Mouse (Mus musculus) E14TG2a.4 (cell line): ENCODE results near the gene Sbk2.
"Not testable (repeated sequence)": the region's sequence is repeated elsewhere in the genome, so short reads cannot be mapped to it uniquely, and the experiment has no call there.

Experiments
- H3K27me3 ChIP-seq: 2 replicates; pipeline ENCODE4 v1.6.1; 2014; ENCODE audit warnings: low read length, control low read depth; ENCODE audit not compliant: insufficient read depth
- H3K36me3 ChIP-seq: 2 replicates; pipeline ENCODE4 v1.6.1; 2014; ENCODE audit warnings: low read length, control low read depth; ENCODE audit not compliant: insufficient read depth
- H3K4me1 ChIP-seq: replicated peaks from 2 replicates; pipeline ENCODE4 v1.6.1; 2014; ENCODE audit warnings: low read depth, low read length, control low read depth
- H3K4me3 ChIP-seq: replicated peaks from 2 replicates; pipeline ENCODE4 v1.5.1; 2014; ENCODE audit warnings: mild to moderate bottlenecking, low read length
- H3K9me3 ChIP-seq: 2 replicates; pipeline ENCODE4 v1.6.1; 2014; ENCODE audit warnings: low read length, control low read depth
- CTCF ChIP-seq: conservative IDR thresholded peaks from 2 replicates; pipeline ENCODE4 v1.5.1; 2014; ENCODE audit warnings: low read length
- NANOG ChIP-seq: IDR thresholded peaks from 2 replicates; pipeline ENCODE4 v1.6.1; 2014; ENCODE audit warnings: borderline replicate concordance, low read length, mixed read lengths
- POU5F1 ChIP-seq: IDR thresholded peaks from 2 replicates; pipeline ENCODE4 v1.6.1; 2014; ENCODE audit warnings: low read length, borderline replicate concordance

Sbk2 gene

GRCm38 (mm10) chr7:4964272-4964671 is at the start of gene Sbk2:
TSS of gene Sbk2 (minus strand) at chr7:4964406.
- H3K4me3 ChIP-seq: peak within 1 kb of the TSS; percentile 17; the same call in 1 of the 2 replicates
- H3K9me3 ChIP-seq: no peaks in the 10 kb centered on the region
- TF ChIP-seq NANOG (no peak), CTCF (peak; percentile 60)
- H3K27me3 ChIP-seq: peaks cover 20% of the 10 kb centered on the region
- H3K4me1 ChIP-seq: peaks cover 21% of the 10 kb centered on the region
- no peaks in the 10 kb centered on the region for H3K36me3 ChIP-seq

DNA sequence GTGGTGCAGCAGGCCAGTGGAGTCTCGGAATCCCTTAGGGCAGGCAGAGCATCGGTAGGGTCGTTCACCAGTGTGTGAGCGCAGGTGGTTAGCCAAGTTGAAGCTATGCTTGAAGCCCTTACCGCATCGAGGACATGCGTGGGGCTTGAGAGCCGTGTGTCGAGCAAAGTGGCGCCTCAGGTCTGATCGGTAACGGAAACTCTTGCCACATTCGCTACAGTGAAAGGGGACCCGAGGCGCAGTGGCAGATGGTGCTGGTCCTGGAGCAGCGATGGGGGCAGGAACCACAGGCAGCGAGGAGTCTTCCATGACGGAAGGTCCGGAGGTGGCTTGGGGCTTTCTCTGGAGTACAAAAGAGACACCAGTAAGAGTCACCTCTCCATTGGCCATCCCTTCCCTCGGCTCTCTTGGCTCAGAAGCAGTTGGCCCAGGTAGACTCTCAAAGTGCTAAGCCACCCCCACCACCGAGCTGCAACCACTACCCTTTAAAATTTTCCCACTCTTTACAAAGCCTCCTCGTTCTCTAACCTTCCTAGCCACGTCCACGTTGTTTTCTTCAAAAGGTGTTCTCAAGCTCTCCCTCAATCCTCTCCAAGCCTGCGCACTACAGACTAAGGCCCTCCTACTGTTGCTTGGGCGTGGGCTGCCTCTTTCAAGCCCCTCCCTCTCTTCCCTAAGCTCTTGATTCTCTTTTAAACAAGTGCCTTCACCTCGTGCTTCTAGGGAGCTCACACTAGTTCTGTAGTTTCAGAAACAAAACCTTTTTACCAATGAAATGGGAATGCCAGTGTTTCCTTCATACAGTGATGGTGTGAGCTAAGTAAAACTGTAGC is 48.7 kb upstream of the Sbk2 start:
- no peaks in the 10 kb centered on the region for H3K27me3 ChIP-seq
- no peak for TF ChIP-seq CTCF
- TF ChIP-seq NANOG: no peak
- no peak for TF ChIP-seq POU5F1
- H3K36me3 ChIP-seq: peaks cover 49% of the 10 kb centered on the region
- peaks cover 67% of the 10 kb centered on the region for H3K4me1 ChIP-seq
- H3K4me3 ChIP-seq: peak overlapping the region; percentile 88
- H3K9me3 ChIP-seq: peaks cover 5% of the 10 kb centered on the region

- TF ChIP-seq NANOG (no peak), CTCF (peak; percentile 58), POU5F1 (no peak)
- Histone ChIP-seq H3K4me1 (peaks cover 67% of the 10 kb centered on the region), H3K36me3 (peaks cover 71% of the 10 kb centered on the region), H3K27me3 (peaks cover 4% of the 10 kb centered on the region; the same call in 1 of the 2 replicates), H3K4me3 (peak overlapping the region; percentile 79), H3K9me3 (peaks cover 10% of the 10 kb centered on the region; the same call in 1 of the 2 replicates)
These were observed 44.0 kb upstream of the Sbk2 start for GRCm38 (mm10) chr7:5008229-5008628.

- peaks cover 23% of the 10 kb centered on the region for H3K9me3 ChIP-seq
- H3K4me1 ChIP-seq: peaks cover 28% of the 10 kb centered on the region
- H3K4me3 ChIP-seq: not testable (repeated sequence)
- peaks cover 13% of the 10 kb centered on the region; the same call in 1 of the 2 replicates for H3K27me3 ChIP-seq
- peaks cover 22% of the 10 kb centered on the region for H3K36me3 ChIP-seq
These were observed 38.7 kb upstream of the Sbk2 start for GRCm38 (mm10) chr7:5002876-5003275.

DNA sequence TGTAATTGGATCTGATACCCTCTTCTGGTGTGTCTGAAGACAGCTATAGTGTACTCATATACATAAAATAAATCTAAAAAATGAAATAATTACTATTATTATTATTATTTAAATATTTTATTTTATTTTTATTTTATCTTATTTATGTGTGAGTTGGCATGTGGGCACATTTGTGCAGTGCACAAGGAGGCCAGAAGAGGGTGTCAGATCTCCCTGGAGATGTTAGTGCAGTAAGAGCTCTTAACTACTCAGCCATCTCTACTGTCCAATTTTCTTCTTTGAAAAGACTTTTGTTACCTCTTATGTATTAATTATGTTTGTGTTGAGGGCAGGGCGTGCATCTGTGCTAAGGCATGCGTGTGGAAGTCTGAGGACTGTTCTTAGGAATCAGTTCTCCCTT is 35.7 kb upstream of the Sbk2 start:
- Histone ChIP-seq H3K4me3 (no peak overlapping the region), H3K27me3 (peaks cover 25% of the 10 kb centered on the region), H3K9me3 (peaks cover 23% of the 10 kb centered on the region), H3K4me1 (peaks cover 27% of the 10 kb centered on the region), H3K36me3 (no peaks in the 10 kb centered on the region)
- no peak for TF ChIP-seq NANOG
- TF ChIP-seq CTCF: peak; percentile 46
- TF ChIP-seq POU5F1: no peak

- Histone ChIP-seq H3K27me3 (peaks cover 46% of the 10 kb centered on the region), H3K4me1 (peaks cover 48% of the 10 kb centered on the region), H3K9me3 (peaks cover under 1% of the 10 kb centered on the region), H3K36me3 (no peaks in the 10 kb centered on the region), H3K4me3 (no peak overlapping the region)
- TF ChIP-seq NANOG (no peak), POU5F1 (no peak), CTCF (no peak)
These were observed 32.7 kb upstream of the Sbk2 start for GRCm38 (mm10) chr7:4996934-4997333.

DNA sequence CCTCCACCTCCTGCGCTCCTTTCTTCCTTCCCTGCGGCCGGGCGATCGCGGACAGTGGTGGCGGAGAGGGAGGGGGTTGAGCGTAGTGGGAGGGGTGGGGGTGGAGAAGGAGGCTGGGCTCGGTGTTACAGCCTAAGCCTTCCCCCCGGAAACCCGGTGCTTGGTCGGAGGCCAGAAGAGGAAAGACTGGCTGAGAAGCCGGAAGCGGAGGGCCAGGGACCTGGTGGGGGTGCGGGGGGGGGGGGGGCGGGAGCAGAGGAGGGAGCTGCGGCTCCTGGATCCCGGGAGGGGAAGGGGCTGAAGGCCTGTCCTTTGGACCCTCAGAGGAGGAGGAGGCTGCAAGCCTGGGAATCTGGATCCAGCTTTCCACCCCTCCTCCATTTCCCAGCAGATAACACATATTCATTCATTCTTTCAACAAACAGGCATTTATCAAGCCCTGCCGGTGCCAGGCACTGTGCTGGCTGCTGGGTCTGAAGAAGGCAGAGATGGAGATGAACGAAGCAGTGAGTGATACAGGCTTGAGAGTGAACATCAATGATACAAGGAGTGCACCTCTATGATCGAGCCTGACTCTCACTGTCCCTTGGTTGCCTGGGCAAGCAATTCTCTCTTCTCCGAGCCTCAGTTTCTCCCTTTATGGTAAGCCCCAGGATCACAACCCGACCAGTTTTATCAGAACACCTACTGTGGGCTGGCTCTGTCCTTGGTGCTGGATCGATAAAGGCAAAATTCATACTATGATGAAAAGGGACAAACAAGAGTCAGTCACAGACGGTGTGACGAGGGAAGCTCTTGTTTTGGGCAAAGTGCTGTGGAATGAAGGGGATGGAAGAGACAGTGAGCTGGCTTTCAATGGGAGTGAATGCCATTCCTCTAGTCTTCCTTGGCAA is 32.0 kb upstream of the Sbk2 start, which contains the start of gene Zfp579:
Gene Zfp579 (minus strand): TSS at position 156 of the 893 bp plus-strand sequence.
- TF ChIP-seq POU5F1 (no peak), CTCF (no peak), NANOG (no peak)
- peaks cover 51% of the 10 kb centered on the region for H3K27me3 ChIP-seq
- H3K9me3 ChIP-seq: 0 out of 2 replicates have a peak, but pooled peaks cover 3% of the 10 kb centered on the region

GRCm38 (mm10) chr7:4995268-4996002 is 31.2 kb upstream of the Sbk2 start:
- Histone ChIP-seq H3K4me1 (peaks cover 48% of the 10 kb centered on the region), H3K4me3 (peak overlapping the region; percentile 77), H3K27me3 (peaks cover 60% of the 10 kb centered on the region), H3K9me3 (peaks cover 10% of the 10 kb centered on the region; the same call in 1 of the 2 replicates), H3K36me3 (no peaks in the 10 kb centered on the region)
- TF ChIP-seq CTCF (no peak), POU5F1 (no peak), NANOG (no peak)

More for the DNA sequence above, 32.0 kb upstream of the Sbk2 start, which contains the start of gene Zfp579:
- Histone ChIP-seq H3K36me3 (no peaks in the 10 kb centered on the region), H3K4me1 (peaks cover 48% of the 10 kb centered on the region), H3K4me3 (peak within 1 kb of the TSS; percentile 77)
